Mouse (Mus musculus) midbrain, embryonic 12.5 days (tissue): ENCODE data around the gene Ulk4. TPM values are rescaled to one million over a fixed set of nuclear protein-coding genes. Genes with fewer than 3 reads are reported as not detected.

ENCODE experiments used
- ATAC-seq: fragments of 200-750 bp; cut with Nextera tagmentation; 2 replicates; pipeline ENCODE4 v1.8.0; 2017; ENCODE audit warnings: low read depth, moderate TSS enrichment, moderate library complexity; ENCODE audit not compliant: low FRiP score
- H3K27ac ChIP-seq: fragments of 300-500 bp; sonication (generic); replicated peaks from 2 replicates; pipeline ENCODE4 v1.5.1; 2016; ENCODE audit warnings: mild to moderate bottlenecking
- H3K27me3 ChIP-seq: fragments of 300-500 bp; sonication (generic); 2 replicates; pipeline ENCODE4 v1.6.1; 2016; ENCODE audit warnings: mild to moderate bottlenecking
- H3K36me3 ChIP-seq: fragments of 300-500 bp; sonication (generic); 2 replicates; pipeline ENCODE4 v1.6.1; 2016
- H3K4me1 ChIP-seq: fragments of 300-500 bp; sonication (generic); 2 replicates; pipeline ENCODE4 v1.6.1; 2016
- H3K4me2 ChIP-seq: fragments of 300-500 bp; sonication (generic); replicated peaks from 2 replicates; pipeline ENCODE4 v1.6.1; 2016; ENCODE audit warnings: mild to moderate bottlenecking, moderate library complexity
- H3K4me3 ChIP-seq: fragments of 300-500 bp; sonication (generic); 2 replicates; pipeline ENCODE4 v1.5.1; 2016; ENCODE audit warnings: mild to moderate bottlenecking
- H3K9ac ChIP-seq: fragments of 300-500 bp; sonication (generic); replicated peaks from 2 replicates; pipeline ENCODE4 v1.6.1; 2016; ENCODE audit warnings: mild to moderate bottlenecking, moderate library complexity
- H3K9me3 ChIP-seq: fragments of 300-500 bp; sonication (generic); 2 replicates; pipeline ENCODE4 v1.6.1; 2016; ENCODE audit warnings: mild to moderate bottlenecking
- WGBS: fragments of 180-500 bp; shearing (Covaris S2); methylation state at CpG from one replicate; pipeline ENCODE4 v1.1.7; 2016; 5-methylcytosine and 5-hydroxymethylcytosine counted together
- polyA plus RNA-seq: library from polyadenylated mRNA; unstranded; fragments of >200 nt; fragmentation: Nextera tagmentation; extraction: Ambion mirVana; gene quantifications from 2 replicates; pipeline ENCODE4 v1.2.1, GENCODE M21; 2016

The Ulk4 gene
- polyA plus RNA-seq, 1 experiment from 2014 or later = 193 TPM

GRCm38 (mm10) chr9:121164607-121165006 is 112.4 kb downstream of the Ulk4 start:
- Histone ChIP-seq H3K27me3 (no peaks in the 10 kb centered on the region), H3K27ac (no peak overlapping the region), H3K4me2 (no peak overlapping the region), H3K4me1 (no peaks in the 10 kb centered on the region), H3K9ac (no peak overlapping the region), H3K9me3 (no peaks in the 10 kb centered on the region), H3K36me3 (no peaks in the 10 kb centered on the region), H3K4me3 (no peak overlapping the region)
- 92% methylated on average over 7 of the region's 7 CpGs for WGBS
- ATAC-seq = no peak

DNA sequence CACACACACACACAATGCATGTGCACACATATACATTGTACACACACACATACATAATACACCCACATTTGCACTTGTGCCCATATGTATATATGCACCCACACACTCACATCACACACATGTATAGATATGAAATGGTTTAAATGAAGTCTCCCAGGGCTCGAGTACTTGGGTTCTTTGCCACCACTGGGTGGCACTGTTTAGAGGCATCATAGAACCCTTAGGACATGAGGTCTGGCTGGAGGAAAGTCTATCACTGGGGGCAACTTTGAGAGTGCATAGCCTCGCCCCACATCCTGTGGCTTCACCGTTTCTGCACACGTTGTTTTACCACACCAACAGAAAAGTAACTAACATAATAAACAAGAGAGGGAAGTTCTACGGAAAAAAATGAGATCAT is 114.2 kb downstream of the Ulk4 start:
- H3K27me3 ChIP-seq = no peaks in the 10 kb centered on the region
- 50% methylated on average over 5 of the region's 5 CpGs for WGBS
- ATAC-seq = no peak

DNA sequence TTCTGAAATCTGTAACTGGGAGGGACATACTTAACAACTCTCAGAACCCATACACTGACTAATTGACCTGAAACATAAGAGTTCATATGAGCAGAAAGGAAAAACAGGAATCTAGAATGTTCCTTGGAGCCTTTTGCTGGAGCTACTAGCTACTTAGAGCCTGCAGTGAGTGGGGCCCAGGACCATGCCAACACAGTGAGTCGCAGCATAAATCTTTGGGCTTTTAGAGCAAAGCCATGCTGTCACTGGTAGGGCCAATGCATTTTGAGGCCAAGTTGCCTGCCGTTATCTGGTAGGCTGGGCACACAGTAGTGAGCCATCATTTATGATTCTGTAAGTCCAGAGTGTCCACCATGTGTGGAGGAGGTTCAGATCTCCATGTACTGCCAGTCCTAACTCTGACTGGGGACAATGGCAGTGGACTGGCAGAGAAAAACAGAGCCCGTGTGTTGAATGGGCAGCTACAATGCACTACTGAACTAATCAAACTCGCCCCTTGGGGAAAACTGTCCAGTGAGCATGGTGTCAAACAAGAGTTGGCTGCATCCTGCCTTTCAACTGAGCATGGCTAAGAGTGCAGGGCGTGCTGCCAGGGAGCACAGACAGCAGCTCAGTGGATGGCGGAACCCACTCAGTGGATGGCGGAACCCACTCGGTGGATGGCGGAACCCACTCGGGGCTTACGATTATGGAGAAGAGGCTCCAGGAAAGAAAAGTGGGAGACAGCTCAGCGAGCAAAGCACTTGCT is 115.0 kb downstream of the Ulk4 start:
- no peaks in the 10 kb centered on the region for H3K4me1 ChIP-seq
- H3K9me3 ChIP-seq = no peaks in the 10 kb centered on the region
- H3K4me2 ChIP-seq = no peak overlapping the region
- no peak overlapping the region for H3K9ac ChIP-seq
- H3K4me3 ChIP-seq = no peak overlapping the region
- no peaks in the 10 kb centered on the region for H3K36me3 ChIP-seq
- no peaks in the 10 kb centered on the region for H3K27me3 ChIP-seq
- no peak overlapping the region for H3K27ac ChIP-seq
- 94% methylated on average over 12 of the region's 12 CpGs for WGBS
- ATAC-seq = no peak

More for the DNA sequence above, 114.2 kb downstream of the Ulk4 start:
- Histone ChIP-seq H3K9ac (no peak overlapping the region), H3K27ac (no peak overlapping the region), H3K4me2 (no peak overlapping the region), H3K4me3 (no peak overlapping the region), H3K9me3 (no peaks in the 10 kb centered on the region), H3K4me1 (no peaks in the 10 kb centered on the region), H3K36me3 (no peaks in the 10 kb centered on the region)

DNA sequence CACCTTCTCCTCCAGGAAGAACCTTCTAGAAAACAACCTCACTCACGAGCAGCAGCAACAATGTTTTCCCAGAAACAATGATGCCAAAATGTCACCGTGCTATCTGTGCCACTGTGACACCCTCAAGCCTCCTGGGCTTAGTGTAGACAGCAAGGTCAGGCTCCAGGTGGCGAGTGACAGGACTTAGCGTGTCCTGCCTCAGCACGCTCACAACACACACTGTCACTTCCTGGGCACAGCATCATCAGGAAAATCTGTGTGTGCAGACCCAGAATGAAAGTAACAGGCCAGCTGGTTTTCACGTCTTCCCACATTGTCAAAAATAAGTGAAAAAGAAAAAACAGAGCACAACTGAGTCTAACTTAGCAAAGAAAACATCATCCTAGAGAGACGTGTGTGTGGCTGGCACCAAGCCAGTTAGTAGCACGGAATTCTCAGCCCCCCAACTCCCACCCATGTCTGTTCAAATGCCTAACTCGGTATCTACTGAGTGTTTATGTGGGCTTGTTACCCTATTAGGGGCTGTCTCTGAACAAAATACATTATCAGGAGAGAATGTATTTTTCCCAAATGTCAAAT is 120.7 kb downstream of the Ulk4 start:
- no peak overlapping the region for H3K4me3 ChIP-seq
- H3K4me2 ChIP-seq = no peak overlapping the region
- no peak overlapping the region for H3K9ac ChIP-seq
- WGBS = 85% methylated on average over 9 of the region's 9 CpGs
- H3K27me3 ChIP-seq = no peaks in the 10 kb centered on the region
- no peaks in the 10 kb centered on the region for H3K9me3 ChIP-seq
- H3K27ac ChIP-seq = no peak overlapping the region
- no peaks in the 10 kb centered on the region for H3K4me1 ChIP-seq
- no peaks in the 10 kb centered on the region for H3K36me3 ChIP-seq
- no peak for ATAC-seq

DNA sequence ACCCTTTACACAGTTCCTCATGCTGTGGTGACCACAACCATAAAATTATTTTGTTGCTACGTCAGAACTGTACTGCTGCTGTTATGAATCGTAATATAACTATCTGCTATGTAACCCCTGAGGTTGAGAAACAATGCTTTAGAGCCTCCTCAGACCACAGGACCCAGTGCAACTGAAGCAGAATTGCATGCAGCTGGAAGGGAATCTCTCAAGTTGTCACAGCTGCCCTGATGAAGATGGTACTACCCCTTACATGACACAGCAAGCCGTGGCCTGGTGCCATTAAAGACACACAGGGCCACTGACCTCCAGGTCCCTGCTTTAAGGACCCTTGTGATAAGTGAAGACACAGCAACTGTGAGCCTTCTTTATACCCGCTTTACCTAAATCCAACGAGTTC is 123.7 kb downstream of the Ulk4 start:
- H3K27me3 ChIP-seq = no peaks in the 10 kb centered on the region
- ATAC-seq = no peak
- no peaks in the 10 kb centered on the region for H3K36me3 ChIP-seq
- H3K9me3 ChIP-seq = no peaks in the 10 kb centered on the region
- 91% methylated on average over 5 of the region's 5 CpGs for WGBS
- no peak overlapping the region for H3K27ac ChIP-seq
- H3K4me1 ChIP-seq = peaks cover 8% of the 10 kb centered on the region
- no peak overlapping the region for H3K4me3 ChIP-seq
- no peak overlapping the region for H3K4me2 ChIP-seq
- no peak overlapping the region for H3K9ac ChIP-seq

GRCm38 (mm10) chr9:121148602-121149001 is 128.4 kb downstream of the Ulk4 start:
- Histone ChIP-seq H3K4me1 (peaks cover 8% of the 10 kb centered on the region), H3K27me3 (no peaks in the 10 kb centered on the region), H3K9me3 (no peaks in the 10 kb centered on the region), H3K9ac (no peak overlapping the region), H3K36me3 (peaks cover 6% of the 10 kb centered on the region; the same call in 1 of the 2 replicates), H3K4me3 (no peak overlapping the region), H3K4me2 (no peak overlapping the region), H3K27ac (no peak overlapping the region)
- 18% methylated on average over 3 of the region's 3 CpGs for WGBS
- ATAC-seq = no peak

DNA sequence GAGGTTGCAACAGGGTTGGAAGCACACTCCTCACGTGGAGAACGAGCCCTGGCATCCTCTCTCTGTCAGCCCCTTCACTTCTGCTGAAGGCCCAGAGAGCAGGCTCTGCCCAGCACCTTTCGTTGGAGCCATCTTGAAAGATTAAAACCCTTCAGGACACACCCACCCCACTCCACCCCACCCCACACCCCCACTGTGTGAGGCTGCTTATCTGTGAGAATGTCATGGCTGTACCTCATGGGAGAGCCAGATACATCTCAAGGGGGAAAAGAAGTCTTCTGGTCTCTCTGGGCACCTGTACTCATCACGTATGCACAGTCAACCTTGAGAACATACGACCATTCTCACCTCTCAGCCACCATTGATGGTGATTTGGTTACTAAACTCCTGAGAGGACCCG is 133.8 kb downstream of the Ulk4 start:
- no peak overlapping the region for H3K4me3 ChIP-seq
- 88% methylated on average over 6 of the region's 6 CpGs for WGBS
- H3K4me2 ChIP-seq = no peak overlapping the region
- no peaks in the 10 kb centered on the region; the same call in 1 of the 2 replicates for H3K4me1 ChIP-seq
- H3K27ac ChIP-seq = no peak overlapping the region
- no peak overlapping the region for H3K9ac ChIP-seq
- no peaks in the 10 kb centered on the region for H3K27me3 ChIP-seq
- no peaks in the 10 kb centered on the region for H3K9me3 ChIP-seq
- ATAC-seq = no peak
- peaks cover 6% of the 10 kb centered on the region; the same call in 1 of the 2 replicates for H3K36me3 ChIP-seq

DNA sequence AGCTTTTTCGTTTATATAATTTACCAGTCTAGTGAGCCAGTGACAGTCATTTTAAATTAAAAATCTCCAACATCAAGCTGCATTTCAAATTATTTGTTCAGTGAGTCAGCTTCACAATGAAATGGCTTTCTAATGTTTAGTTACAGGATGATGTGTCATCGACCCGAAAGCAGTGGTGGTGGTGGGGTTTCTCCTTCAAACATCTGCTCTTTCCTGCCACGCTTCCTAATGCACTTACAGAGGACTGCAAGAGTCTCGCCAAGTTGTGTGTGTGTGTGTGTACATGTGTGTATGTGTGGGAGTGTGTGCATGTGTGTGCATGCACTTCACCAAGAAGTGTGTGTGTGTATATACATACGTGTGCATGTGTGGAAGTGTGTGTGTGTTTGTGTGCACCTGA is 144.4 kb downstream of the Ulk4 start:
- Histone ChIP-seq H3K9ac (no peak overlapping the region), H3K36me3 (no peaks in the 10 kb centered on the region), H3K27me3 (no peaks in the 10 kb centered on the region), H3K4me1 (no peaks in the 10 kb centered on the region), H3K9me3 (no peaks in the 10 kb centered on the region), H3K27ac (no peak overlapping the region), H3K4me2 (no peak overlapping the region), H3K4me3 (no peak overlapping the region)
- WGBS = 74% methylated on average over 6 of the region's 6 CpGs
- no peak for ATAC-seq

- H3K27me3 ChIP-seq = no peaks in the 10 kb centered on the region
- H3K36me3 ChIP-seq = no peaks in the 10 kb centered on the region
- WGBS = 87% methylated on average over 2 of the region's 2 CpGs
- H3K4me3 ChIP-seq = no peak overlapping the region
- no peaks in the 10 kb centered on the region; the same call in 1 of the 2 replicates for H3K4me1 ChIP-seq
- no peaks in the 10 kb centered on the region for H3K9me3 ChIP-seq
- H3K27ac ChIP-seq = no peak overlapping the region
- no peak for ATAC-seq
- H3K9ac ChIP-seq = no peak overlapping the region
- no peak overlapping the region for H3K4me2 ChIP-seq
Observed at GRCm38 (mm10) chr9:121129533-121129932, 147.5 kb downstream of the Ulk4 start.

DNA sequence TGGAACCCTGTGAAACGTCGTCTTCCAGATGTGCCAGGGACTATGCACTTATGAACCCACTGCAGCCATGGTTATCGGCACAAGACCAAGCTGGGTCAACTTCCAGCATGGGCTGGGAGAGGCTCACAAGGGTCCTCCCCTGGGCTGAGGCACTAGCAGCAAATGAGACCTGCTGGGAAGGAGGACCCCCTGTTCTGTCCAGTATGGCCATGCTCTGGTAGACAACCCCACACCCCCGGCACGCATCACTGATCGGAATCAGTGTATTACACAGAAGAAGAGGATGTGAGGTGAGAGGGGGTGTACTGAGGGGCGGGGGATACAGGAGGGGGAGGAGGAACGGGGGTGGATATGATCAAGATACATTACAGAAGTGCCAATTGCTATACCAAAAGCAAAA is 148.1 kb downstream of the Ulk4 start:
- no peaks in the 10 kb centered on the region; the same call in 1 of the 2 replicates for H3K4me1 ChIP-seq
- H3K4me3 ChIP-seq = no peak overlapping the region
- no peak overlapping the region for H3K4me2 ChIP-seq
- no peak for ATAC-seq
- H3K9ac ChIP-seq = no peak overlapping the region
- no peaks in the 10 kb centered on the region for H3K36me3 ChIP-seq
- no peak overlapping the region for H3K27ac ChIP-seq
- no peaks in the 10 kb centered on the region for H3K27me3 ChIP-seq
- 89% methylated on average over 8 of the region's 8 CpGs for WGBS
- no peaks in the 10 kb centered on the region for H3K9me3 ChIP-seq

DNA sequence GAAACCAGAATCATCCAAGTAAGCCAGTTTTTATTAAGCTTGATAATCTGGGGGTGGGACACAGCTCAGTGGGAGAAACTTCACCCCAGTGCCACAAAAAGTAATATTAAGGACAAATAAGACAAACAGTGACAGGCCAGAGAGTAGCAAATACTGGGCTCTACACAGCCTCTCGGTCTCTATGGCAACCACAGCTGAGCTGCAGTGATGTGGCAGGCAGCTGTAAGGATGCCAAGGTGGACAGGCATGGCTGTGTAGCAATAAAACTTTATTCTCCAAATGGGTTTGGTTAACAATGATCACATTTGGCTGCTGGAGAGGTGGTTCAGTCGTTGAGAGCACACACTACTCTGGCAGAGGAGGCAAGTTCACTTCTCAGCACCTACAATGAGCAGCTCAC is 150.0 kb downstream of the Ulk4 start:
- no peak overlapping the region for H3K4me3 ChIP-seq
- H3K4me1 ChIP-seq = no peaks in the 10 kb centered on the region; the same call in 1 of the 2 replicates
- no peaks in the 10 kb centered on the region for H3K36me3 ChIP-seq
- H3K9me3 ChIP-seq = no peaks in the 10 kb centered on the region
- H3K9ac ChIP-seq = no peak overlapping the region
- H3K4me2 ChIP-seq = no peak overlapping the region
- H3K27ac ChIP-seq = no peak overlapping the region
- 62% methylated on average over 2 of the region's 2 CpGs for WGBS
- no peak for ATAC-seq
- H3K27me3 ChIP-seq = no peaks in the 10 kb centered on the region

- no peak overlapping the region for H3K9ac ChIP-seq
- 79% methylated on average over 8 of the region's 8 CpGs for WGBS
- ATAC-seq = no peak
- no peaks in the 10 kb centered on the region for H3K9me3 ChIP-seq
- no peak overlapping the region for H3K4me2 ChIP-seq
- no peak overlapping the region for H3K4me3 ChIP-seq
- H3K27me3 ChIP-seq = no peaks in the 10 kb centered on the region
- H3K4me1 ChIP-seq = no peaks in the 10 kb centered on the region; the same call in 1 of the 2 replicates
- no peaks in the 10 kb centered on the region for H3K36me3 ChIP-seq
- no peak overlapping the region for H3K27ac ChIP-seq
Observed at GRCm38 (mm10) chr9:121124705-121125104, 152.3 kb downstream of the Ulk4 start.
